Mouse (Mus musculus) kidney, adult 2 months (tissue): ENCODE data around the gene Smc4.

Experiments
- CTCF ChIP-seq: fragments of 200-500 bp; conservative IDR thresholded peaks from 2 replicates; pipeline ENCODE4 v1.5.1; 2011; ENCODE audit warnings: low read depth, mild to moderate bottlenecking, control low read depth, low read length, moderate library complexity, mixed read lengths; ENCODE audit not compliant: insufficient read depth, insufficient read length
- POLR2A ChIP-seq: fragments of 200-500 bp; IDR thresholded peaks from one replicate; pipeline ENCODE4 v1.6.1; 2011; ENCODE audit warnings: low read depth, low read length, control low read depth

GRCm38 (mm10) chr3:69044645-69045399, 40.3 kb downstream of the Smc4 start, which contains the start of gene Trim59:
- TF ChIP-seq CTCF = no peak
- TF ChIP-seq POLR2A = no peak
